Mouse (Mus musculus): ENCODE results near the gene Vcl. TPM values are rescaled to one million over a fixed set of nuclear protein-coding genes. Genes with fewer than 3 reads are reported as not detected.

Vcl gene
- polyA plus RNA-seq, 1 experiment: 24.4 TPM

DNA sequence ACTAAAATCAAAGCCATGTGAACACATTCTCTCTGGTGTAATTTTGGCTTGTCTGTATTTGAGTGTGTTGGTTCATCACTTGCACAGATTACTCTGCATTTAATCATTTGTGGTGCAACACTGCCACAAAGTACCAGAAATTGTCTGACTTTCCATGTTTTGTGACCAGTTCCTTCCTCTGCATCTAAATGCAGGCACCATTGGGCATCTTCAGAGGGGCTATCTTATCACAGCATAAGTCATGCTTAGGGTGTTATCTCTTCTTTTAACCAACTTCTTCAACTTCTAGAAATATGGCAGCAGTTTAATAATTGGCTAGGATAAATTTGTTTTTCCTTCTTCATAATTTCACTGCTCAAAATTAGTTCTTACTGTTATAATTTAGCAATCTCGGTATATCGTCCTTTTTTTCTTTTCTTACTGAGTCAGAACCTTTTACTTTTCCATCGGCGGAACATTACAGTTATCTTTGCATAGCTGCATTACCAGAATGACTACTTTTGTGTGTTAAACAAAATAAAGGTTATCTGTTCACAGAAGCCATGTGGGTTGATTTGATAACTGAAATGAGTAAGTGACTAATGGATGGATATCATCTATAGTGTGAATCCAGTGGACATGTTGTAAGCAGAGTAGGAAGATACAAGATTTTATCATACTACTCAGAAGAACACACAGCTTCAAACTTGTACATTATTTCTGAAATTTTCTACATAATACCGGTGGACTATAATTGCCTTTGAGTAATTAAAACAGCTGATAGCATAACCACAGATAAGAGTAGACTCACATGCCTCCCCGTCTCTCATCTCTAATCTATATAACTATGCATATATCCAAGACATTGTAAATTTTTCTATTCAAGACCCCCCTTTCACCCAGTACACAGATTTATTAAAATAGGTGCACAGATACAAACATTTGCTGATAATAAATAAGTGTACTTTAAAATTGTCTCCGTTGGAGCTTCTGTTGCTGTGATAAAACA is 12.3 kb upstream of the Vcl start:
- DNase-seq (ENCODE audit: low read depth): no peak
- TF ChIP-seq CTCF (IDR thresholded peaks at IDR 0.05; ENCODE audit: borderline replicate concordance, extremely low read depth, insufficient read depth, insufficient read length) (no peak), POLR2A (IDR thresholded peaks at IDR 0.05; ENCODE audit: borderline replicate concordance, extremely low read depth, insufficient read depth, insufficient read length, poor library complexity, severe bottlenecking) (no peak)

DNA sequence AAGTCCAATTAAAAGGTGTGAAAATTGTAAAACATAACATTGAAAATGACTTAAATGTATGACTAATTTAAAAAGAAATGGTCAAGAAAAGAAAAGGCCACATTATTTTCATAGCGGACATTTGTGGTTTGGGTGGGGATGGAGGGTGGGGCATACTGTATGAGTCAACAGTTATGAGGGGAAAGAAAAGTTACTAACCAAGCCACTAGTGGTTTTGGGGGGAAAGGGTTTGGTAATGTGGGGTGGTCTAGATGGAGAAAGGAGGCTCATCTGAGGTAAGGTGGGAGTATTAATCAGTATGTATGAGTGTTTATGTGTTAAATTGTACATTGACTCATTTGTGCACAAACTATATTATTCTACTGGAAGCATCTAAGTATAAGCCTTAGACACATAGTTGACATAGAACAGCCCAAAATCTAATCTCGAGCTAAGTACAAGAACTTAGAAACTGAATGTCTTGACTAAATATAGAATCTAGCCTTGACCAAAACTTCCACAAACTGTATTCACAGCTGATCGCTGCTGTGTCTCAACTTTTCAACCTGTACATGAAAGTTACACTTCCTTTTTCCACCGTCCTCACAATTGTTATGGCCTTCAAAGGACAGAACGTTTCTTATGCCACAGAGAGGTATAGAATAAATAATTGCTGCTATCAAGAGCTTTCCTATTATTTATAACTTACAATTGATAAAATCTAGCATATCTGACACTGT is 5.0 kb upstream of the Vcl start:
- TF ChIP-seq CTCF (IDR thresholded peaks at IDR 0.05; ENCODE audit: borderline replicate concordance, extremely low read depth, insufficient read depth, insufficient read length) (no peak), POLR2A (IDR thresholded peaks at IDR 0.05; ENCODE audit: borderline replicate concordance, extremely low read depth, insufficient read depth, insufficient read length, poor library complexity, severe bottlenecking) (no peak)
- no peak for DNase-seq (ENCODE audit: low read depth)

DNA sequence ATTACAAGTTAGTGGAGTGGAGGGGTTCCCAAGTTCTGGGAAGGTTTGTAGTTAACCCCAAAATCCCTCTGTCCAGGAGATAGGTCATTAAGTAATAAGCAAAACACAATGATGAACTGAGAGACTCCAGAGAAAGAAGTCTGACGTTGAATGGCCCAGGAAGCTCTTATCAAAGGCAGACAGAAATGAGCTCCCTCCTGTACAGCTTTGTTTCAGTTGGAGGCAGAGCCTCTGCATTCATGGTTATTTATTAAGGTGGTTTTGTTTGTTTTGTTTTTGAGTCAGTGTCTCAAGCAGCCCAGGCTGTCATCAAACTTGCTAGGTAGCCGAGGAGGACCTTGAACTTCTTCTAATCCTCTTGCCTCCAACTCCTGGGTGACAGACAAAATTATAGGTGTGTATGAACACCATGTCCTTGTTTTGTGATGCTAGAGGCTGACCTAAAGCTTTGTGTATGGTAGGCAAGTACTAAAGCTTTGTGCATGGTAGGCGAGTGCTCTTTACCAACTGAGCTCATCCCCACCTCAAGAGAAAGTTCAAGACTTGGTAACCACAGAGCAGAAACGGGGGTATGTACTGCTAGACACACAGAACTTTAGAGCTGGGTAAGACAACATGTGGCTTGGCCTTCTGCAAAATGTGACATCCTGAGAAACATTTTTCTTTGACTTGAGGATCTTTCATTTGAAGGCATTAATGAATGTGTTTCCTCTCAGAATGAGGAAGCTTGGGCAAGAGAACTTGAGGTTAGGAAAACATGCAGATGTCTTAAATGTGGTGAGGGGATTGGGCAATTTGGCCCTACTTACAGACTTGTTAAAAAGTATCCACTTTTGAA is 1.5 kb upstream of the Vcl start:
- TF ChIP-seq CTCF (IDR thresholded peaks at IDR 0.05; ENCODE audit: borderline replicate concordance, extremely low read depth, insufficient read depth, insufficient read length): no peak
- no peak for TF ChIP-seq POLR2A (IDR thresholded peaks at IDR 0.05; ENCODE audit: borderline replicate concordance, extremely low read depth, insufficient read depth, insufficient read length, poor library complexity, severe bottlenecking)
- DNase-seq (ENCODE audit: low read depth): no peak

DNA sequence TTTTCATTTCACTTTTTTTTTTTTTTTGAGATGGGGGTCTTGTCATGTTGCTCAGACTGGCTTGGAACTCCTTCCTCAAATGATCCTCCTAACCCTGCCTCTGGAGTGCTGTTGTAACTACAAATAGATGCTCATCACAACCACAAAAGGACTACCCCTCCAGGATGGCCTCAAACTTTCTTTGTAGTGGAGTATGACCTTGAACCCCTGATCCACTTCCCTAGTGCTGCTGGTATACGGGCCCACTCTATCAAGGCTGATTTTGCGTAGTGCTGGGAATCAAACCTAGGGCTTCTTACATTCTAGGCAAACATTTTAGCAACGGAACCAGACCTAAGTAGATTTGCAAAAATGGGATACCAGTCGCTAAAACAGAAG is 901 bp upstream of the Vcl start:
- no peak for TF ChIP-seq CTCF (IDR thresholded peaks at IDR 0.05; ENCODE audit: borderline replicate concordance, extremely low read depth, insufficient read depth, insufficient read length)
- no peak for TF ChIP-seq POLR2A (IDR thresholded peaks at IDR 0.05; ENCODE audit: borderline replicate concordance, extremely low read depth, insufficient read depth, insufficient read length, poor library complexity, severe bottlenecking)
- DNase-seq (ENCODE audit: low read depth): no peak

DNA sequence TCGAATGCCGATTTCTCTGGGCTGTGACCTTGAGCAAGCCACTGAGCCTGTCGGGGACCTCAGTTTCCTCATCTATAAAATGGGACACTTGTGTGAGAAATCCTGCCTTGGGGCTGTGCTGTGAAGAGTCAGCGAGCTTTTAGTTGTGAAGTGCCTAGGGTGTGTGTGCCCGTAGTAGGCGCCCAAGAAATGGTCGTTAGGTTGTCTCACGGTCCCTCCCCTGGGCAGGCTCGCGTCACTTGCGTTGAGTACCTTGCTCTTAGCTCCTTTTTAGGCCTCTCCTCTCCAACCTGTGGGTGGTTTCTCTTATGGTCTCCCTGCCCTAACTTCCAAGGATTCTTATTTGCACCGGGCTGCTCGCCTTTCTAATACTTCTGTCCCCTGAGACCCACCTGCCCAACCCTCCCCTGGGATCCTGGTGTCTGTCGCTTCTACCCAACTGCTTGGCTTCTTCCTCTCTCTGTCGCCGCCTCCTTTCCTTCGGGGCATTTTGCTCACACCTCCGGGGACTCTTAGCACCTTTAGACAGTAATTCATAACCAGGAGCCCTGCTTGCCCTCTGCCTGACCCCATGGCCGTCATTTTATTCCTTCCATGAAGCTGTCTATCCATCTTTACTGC is 726 bp downstream of the Vcl start:
- no peak for DNase-seq (ENCODE audit: low read depth)
- TF ChIP-seq CTCF (IDR thresholded peaks at IDR 0.05; ENCODE audit: borderline replicate concordance, extremely low read depth, insufficient read depth, insufficient read length) (no peak), POLR2A (IDR thresholded peaks at IDR 0.05; ENCODE audit: borderline replicate concordance, extremely low read depth, insufficient read depth, insufficient read length, poor library complexity, severe bottlenecking) (no peak)

DNA sequence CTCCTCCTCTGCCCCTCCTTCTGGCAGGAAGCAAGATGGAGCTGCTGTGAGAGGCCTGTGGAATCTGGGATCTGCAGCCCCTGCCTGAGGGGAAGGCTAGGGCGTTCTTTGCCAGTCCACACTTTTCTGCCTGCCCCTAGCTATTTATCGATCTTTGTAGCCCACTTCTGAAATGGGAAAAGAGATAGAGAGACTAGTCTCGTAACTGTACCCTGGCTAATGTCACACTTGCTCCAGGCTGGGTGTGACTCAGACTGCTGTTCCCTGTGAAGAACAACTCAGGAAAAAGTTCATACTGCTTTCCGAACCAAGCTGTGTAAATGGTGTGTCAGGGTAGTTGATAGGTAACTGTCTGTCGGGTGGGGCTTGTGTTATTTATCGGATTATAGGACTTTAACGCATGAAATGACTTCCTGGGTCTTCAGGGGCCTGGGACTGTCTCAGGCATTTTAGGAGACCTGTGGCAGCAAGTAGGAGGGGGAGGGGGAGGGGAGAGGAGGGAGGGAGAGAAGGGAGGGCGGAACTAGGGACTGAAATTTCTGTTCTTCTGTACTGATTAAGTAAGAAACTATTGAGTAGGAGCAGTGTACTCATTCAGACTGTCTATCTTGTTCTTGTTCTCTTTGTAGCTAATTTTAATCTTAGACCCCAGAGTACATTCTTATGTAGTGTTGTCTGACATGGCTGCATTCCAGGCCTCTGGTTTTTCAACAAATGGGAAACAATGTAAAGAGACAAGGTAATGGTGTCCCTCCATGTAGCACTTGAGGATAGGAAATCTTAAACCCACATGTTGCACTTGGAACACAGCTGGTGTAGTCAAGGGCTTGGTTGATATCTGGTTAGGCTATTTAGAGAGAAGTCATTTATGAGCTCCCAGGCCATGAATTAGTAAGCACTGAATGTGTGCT is 1.5 kb downstream of the Vcl start:
- DNase-seq (ENCODE audit: low read depth): peak; percentile 16
- TF ChIP-seq POLR2A (IDR thresholded peaks at IDR 0.05; ENCODE audit: borderline replicate concordance, extremely low read depth, insufficient read depth, insufficient read length, poor library complexity, severe bottlenecking) (no peak), CTCF (IDR thresholded peaks at IDR 0.05; ENCODE audit: borderline replicate concordance, extremely low read depth, insufficient read depth, insufficient read length) (no peak)

DNA sequence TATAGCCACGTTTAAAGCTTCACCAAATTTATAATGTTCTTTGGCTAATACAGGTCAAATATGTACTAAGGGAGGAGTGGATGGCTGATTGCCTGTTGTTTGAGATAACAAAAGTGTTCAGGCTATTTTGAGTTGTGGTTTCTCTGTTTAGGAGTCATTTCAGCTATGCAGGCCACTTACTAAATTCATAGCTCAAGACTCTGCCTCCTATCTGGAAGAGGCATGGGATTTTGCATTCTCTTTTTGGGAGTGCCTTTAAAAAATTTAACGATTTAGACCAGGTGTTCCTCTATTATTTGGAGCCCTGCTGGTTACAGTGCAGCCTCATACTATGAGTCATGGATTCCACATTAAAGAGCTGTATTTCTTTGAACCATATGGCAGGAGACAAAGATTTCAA is 9.2 kb downstream of the Vcl start:
- peak; percentile 23 for DNase-seq (ENCODE audit: low read depth)
- TF ChIP-seq CTCF (IDR thresholded peaks at IDR 0.05; ENCODE audit: borderline replicate concordance, extremely low read depth, insufficient read depth, insufficient read length): no peak
- no peak for TF ChIP-seq POLR2A (IDR thresholded peaks at IDR 0.05; ENCODE audit: borderline replicate concordance, extremely low read depth, insufficient read depth, insufficient read length, poor library complexity, severe bottlenecking)

DNA sequence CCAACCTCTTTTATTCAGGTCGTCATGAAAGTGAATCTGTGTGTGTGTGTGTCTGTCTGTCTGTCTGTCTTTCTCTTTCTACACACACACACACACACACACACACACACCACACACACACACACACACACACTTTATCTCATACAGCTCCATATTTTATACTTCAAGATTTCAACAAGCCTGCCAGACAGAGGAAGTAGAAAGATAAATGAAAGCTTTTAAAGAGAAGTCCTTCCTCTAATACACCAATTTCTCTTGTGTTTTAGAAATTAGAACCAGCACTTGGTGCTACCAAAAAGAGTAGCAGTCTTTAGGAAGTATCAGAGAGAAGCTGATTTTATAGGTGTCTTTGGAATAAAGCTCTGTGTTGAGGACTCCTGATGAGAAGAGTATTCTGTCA is 9.7 kb downstream of the Vcl start:
- no peak for TF ChIP-seq CTCF (IDR thresholded peaks at IDR 0.05; ENCODE audit: borderline replicate concordance, extremely low read depth, insufficient read depth, insufficient read length)
- no peak for TF ChIP-seq POLR2A (IDR thresholded peaks at IDR 0.05; ENCODE audit: borderline replicate concordance, extremely low read depth, insufficient read depth, insufficient read length, poor library complexity, severe bottlenecking)
- no peak for DNase-seq (ENCODE audit: low read depth)

DNA sequence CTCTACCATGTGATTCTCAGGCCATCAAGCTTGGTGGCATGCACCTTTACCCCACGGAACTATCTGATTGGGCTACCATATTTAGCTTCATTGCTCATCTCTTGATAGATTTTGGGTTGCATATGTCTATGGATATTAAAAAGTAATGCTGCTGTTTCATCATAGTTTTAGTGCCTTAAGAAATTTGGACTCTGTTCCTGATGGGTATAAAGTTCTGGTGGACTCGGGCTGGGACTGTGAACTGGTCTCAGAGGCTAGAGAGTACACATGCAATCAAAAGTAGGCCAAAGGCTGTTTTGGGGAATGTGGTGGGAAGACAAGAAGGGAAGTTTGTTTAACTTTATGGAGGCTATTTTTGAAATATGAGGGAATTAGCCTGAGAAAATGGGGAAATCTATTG is 16.1 kb downstream of the Vcl start:
- DNase-seq (ENCODE audit: low read depth): no peak
- TF ChIP-seq CTCF (IDR thresholded peaks at IDR 0.05; ENCODE audit: borderline replicate concordance, extremely low read depth, insufficient read depth, insufficient read length) (no peak), POLR2A (IDR thresholded peaks at IDR 0.05; ENCODE audit: borderline replicate concordance, extremely low read depth, insufficient read depth, insufficient read length, poor library complexity, severe bottlenecking) (no peak)

DNA sequence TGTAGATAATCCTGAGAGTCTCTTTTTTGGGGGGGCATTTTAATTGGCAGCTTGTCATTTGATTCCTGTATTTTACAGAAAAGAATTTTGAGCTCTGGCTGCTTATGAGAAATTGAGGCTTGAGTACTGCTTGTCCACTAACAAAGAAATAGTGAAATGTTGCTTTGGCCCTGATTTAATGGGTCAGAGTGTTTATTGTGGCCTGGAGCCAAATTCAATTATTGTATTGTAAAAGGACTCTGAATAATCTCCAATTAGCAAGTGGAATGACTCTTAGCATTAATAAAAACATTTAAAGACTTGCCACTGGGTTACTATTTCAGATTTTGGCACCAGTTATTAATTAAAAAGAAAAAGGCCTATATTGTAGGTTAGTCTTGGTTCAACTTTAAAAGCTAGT is 26.8 kb downstream of the Vcl start:
- TF ChIP-seq CTCF (IDR thresholded peaks at IDR 0.05; ENCODE audit: borderline replicate concordance, extremely low read depth, insufficient read depth, insufficient read length): no peak
- peak; percentile 43 for DNase-seq (ENCODE audit: low read depth)
